Mouse (Mus musculus) cerebellum, adult 9-10 months (tissue): Measurements from ENCODE around the gene Sept14.

ENCODE experiments used
- DNase-seq: peaks from one replicate; pipeline ENCODE4 v3.0.0; 2022

Gene Sept14

DNA sequence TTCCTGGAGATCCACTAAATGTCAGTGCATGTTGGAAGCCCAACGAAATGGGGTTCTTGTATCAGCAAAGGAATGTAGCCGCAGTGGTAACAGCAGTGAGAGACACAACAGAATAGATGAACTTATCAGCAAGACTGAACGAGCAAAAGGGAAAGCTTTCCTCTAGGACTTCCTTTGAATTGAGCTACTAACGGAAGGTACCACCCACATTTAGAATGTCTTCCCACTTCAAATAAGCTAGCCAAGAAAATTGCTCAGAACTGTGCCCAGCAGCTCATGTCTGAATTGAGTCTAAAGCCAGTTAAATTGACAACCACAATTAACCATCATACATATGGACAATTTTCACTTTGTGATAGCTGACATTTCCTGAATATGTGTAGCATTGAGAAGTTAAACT is 40.5 kb downstream of the Sept14 start:
- no peak for DNase-seq

DNA sequence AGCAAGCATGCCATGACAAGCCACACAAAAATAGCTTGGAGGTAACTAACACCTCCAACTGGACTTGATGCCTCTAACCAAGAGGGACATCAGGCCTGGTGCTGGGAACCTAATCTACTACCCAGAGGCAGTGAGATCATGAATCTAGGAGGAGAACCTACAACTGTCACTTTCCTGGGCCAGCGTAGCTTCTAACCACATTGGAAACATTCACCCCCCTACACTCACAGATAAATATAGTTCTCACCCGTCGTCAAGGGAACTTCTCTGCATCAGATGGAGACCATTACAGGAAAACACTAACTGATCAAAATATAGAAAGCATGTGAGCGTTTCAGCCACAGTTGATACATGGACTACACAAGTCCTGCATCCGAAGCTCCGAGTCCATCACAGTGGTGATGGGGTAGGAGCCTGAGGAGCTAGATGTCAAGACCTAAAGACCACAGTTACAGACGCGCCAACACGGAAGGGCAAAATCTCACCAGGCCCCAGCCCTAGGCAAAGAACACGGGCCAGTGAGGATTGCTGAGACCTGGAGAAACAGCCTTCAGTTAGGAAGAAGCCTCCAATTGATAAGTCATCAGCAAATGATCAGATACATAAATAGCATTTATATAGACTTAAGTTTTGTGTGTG is 41.9 kb downstream of the Sept14 start:
- no peak for DNase-seq

DNA sequence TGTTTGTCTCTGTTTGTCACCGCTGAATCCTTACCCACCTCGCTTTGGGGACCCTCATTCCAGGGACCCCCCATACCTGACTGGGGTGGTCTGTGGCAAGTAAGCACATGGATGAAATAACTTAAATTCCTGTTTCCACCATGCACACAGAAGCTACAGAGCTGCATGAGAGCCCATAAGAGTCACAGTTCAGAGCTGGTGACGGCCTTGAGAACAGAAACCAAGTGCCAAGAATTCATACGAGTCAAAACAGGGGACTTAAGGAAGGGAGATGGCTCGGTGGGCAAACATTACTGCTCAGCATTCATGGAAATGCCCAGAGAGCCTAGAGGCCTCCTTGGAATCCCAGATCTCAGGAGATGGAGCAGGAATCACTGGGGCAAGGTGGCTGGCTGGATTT is 44.2 kb downstream of the Sept14 start:
- DNase-seq, result no peak

DNA sequence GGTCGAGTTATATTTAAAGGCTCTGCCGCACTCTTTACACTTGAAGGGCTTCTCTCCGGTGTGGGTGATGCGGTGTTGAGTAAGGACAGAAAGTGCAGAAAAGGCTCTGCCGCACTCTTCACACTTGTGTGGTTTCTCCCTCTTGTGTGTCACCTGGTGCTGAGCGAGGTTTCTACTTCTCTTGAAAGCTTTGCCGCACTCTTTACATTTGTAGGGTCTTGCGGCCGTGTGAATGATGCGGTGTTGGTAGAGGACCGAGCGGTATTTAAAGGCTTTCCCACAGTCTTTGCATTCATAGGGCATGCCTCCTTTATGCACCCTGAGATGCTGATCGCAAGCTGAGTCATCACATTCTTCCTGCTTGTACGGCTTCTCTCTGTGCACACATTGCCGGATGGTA is 50.4 kb downstream of the Sept14 start:
- no peak for DNase-seq

DNA sequence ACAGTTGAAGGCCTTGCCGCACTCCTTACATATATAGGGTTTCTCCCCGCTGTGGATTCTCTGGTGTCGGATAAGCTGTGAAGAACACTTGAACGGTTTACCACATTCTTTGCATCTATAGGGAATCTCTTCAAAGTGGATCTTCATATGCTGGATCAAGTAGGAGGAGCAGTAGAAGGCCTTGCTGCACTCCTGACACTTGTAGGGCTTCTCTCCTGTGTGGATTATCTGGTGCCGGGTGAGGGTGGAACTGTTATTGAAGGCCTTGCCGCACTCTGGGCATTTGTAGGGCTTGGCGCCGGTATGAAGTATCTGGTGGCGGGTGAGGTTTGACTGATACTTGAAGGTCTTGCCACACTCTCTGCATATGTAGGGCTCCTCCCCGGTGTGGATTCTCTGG is 51.3 kb downstream of the Sept14 start:
- DNase-seq, result no peak

DNA sequence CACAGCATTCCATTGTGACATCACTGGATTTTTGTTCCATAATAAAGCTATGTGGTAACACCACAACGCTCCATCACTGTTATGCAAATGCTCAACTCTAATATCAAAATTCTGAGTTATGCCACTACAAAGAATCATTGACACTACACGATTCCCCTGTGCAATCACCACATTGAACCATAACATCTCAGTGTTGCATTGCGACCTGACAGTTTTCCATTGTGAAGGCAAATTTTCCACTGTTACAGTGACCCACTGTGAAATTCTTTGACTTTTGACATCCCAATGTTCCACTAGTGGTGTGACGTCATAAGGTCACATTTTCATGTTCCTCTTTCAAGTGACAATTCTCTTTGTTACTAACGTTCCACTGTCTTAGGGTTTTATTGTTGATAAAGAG is 57.5 kb downstream of the Sept14 start:
- DNase-seq, result no peak
